Mouse (Mus musculus): ENCODE data around the gene Ndufs5. TPM values are rescaled to one million over a fixed set of nuclear protein-coding genes. Genes with fewer than 3 reads are reported as not detected.
A peak's percentile ranks its signal among the peaks of the same experiment; 100 is the strongest.

Gene Ndufs5
- total RNA-seq, 2 experiments from 2014 or later = 134 to 138 TPM

DNA sequence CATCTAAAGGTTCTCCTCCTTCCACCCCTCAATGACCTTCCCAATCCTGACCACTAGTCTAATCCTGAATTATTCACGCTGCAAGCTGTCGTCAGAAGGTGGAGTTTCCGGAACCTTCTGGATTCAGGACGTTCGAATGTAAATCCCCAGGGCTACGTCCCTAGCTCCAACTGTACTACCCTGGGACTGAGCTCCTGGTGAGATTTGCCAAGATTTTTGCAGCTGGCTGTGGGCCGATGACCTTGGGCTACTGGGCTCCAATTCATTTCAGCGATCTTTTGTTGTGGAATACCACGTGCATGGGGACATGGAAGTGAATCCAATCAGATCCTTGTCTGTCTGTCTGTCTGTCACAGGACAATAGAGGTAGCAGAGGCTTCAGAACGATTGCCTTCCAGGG lies 27.7 kb downstream of the Ndufs5 start:
- DNase-seq = no peak
- intact Hi-C loops (cut with DNase I) = no loop called here

DNA sequence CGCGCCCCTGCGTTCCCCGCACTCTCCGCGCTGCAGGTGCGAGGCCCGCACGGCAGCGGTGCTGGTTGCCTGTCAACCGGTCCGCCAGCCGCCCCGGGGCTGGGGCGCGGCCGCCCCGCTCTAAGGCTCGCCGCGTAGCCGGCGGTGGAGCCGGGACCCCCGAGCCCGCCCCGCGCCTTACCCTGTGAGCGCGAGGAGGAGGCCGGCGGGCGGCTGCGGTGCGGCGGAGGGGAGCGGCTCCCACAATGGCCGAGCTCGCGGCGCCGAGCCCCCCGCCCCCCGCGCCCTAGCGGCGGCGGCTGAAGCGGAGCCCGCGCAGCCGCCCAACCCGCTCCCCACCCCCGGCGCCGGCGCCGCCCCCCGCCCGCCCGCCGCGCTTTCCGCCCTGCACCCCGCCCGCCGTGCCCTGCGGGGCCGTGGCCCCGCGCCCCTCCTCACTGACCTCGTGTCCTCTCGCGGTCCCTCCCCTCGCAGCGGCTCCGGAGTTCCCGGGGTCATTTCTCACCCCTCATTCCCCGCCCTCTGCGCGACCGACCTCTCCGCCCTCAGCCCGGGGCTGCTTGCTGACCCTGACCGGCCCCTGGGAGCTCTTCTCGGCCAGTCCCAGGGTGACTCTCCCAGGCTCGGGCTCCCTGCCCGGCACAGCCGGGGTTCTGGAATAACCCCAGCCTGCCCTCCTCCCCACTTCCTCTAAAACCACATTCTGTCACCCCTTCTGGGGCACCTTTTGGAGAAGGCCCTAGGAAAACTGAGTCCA lies 30.8 kb downstream of the Ndufs5 start:
- peak; percentile 45 for DNase-seq
- intact Hi-C loops (cut with DNase I) = no loop called here

DNA sequence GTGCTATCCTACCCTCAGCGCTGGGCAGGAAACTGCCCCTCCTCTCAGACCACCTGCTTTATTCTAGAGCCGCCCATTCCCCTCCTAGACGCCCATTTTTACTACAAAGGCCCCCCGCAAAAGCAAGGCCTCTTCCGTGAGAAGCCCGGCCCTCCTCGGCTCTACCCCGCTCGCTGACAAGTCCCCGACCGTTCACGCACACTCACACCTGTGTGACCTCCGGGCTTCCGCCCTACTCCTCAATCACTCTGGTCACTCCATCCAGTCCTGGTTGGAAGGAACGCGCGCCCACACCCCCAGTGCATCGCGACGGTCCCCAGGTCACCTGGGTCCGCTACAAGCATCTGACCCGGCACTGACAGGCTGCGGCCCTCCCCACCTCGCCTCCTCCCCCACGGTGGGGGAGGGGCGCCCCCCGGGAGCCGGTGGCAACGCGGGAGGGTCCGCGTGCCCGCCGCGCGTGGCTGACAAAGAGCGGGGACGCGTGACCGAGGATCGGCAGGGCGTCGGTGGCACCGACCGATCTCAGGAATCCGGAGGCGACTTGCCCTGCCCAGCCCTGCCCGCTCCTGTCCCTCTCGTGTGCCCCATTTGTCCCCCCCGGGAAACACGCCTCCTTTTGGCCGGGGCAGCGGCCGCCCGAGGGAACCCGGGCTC lies 31.5 kb downstream of the Ndufs5 start:
- peak; percentile 32 for DNase-seq
- intact Hi-C loops (cut with DNase I) = no loop called here

DNA sequence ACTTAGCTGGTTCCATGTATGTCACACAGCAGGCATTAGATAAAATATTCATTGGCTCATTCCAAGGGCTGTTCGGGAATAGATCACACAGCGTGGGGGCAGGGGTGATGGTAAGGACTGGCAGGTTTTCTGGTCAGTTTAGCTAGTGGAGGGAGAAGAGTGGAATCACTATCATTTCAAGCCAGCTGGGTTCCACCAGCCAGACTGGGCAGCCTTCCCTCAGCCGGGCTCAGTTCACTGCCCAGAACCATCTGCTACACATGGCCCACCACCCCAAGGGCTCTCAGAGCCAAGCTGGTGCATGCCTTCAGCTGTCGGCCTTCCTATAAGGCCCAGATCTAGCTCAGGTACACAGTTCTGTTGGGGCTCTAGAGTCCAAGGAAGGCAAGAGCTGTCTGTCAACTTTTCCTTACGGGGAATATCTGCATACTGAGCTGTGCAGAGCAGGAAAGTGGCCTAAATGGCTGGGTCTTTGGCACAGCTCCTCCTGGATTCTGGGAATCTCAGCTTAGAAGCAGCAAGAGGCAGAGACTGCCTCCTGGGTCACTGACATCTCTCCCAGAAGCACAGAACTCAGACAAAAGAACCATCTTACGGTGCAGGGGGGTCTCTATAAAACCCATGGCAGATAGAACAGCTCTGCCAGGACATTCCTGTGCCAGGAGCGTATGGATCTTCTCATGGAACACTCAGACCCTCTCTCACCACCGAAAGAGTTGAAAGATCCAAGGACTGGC lies 32.3 kb downstream of the Ndufs5 start:
- DNase-seq = peak; percentile 88
- intact Hi-C loops (cut with DNase I) = no loop called here

DNA sequence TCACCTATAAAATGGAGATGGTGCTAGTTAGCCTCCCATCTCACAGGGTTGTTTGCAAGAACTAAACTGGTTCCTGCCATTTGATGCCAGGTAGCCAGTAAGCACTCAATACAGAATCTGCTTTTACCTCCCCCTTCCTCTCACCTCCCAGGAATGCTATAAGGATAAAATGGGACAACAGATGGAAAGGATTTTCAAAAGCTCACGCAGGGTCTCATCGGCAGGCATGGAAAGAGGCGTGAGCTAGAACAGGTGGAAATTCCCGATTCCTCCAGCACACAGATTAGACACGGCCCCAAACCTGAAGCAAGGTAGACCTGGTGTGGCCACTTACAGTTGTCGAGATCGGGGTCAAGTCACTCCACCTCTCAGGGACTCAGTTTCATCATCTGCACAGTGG lies 33.0 kb downstream of the Ndufs5 start:
- intact Hi-C loops (cut with DNase I) = no loop called here
- DNase-seq = no peak

DNA sequence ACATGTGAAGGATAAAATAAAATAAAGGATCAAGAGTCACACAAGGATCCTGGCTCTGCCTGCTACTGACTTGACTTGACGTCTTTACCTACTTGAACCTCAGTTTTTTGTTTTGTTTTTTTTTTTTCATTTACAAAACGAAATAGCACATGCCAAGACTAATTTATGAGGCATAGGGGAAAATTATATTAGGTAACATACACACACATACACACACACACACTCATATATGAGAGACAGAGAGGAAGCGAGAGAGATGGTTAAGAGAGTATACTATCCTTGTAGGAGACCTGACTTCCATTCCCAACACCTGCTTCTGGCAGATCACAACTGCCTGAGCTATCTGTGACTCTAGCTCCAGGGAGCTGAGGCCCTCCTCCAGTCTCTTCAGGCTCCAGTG lies 33.7 kb downstream of the Ndufs5 start, which contains the start of gene Macf1:
Gene Macf1 (minus strand): TSS at position 101 of the 400 bp plus-strand sequence.
- intact Hi-C loops (cut with DNase I) = no loop called here
- no peak for DNase-seq

DNA sequence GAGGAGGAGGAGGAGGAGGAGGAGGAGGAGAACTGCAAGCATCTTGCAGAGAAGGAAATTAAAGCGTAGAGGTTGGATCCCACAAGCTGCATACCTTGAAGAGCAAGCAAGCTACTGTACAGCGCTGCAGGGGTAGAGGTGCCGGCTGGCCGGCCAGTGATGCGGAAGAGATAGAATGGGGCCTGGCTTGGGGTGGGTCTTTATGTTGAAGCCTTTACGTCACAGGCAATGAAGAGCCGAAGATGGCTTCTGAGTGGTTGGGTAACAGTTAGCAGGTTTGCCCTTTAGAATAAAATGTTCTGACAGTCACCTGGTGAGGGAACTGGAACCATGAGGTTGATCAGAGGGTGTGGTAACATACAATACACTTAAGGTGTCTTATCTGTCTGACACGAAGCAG lies 35.7 kb downstream of the Ndufs5 start:
- DNase-seq = no peak
- intact Hi-C loops (cut with DNase I) = no loop called here

DNA sequence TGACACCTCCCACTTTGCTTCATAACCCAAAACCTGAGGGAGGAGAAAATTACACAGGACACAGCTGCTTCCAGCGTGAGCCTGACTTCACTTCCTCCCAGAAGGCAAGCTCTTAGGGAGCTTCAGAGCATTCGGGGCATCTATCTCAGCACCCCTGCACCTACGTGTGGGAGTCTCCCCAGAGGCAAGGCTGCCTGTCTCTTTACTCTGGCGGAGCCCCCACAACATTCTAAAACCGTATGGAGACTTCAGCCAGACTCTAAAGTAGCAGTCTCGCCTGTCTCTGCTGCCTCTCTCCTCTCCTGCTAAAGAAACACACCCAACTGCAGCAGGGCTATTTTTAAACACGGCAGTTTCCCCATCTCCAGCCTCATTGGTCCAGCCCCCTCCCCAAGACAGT lies 37.0 kb downstream of the Ndufs5 start:
- DNase-seq = no peak
- intact Hi-C loops (cut with DNase I) = no loop called here

DNA sequence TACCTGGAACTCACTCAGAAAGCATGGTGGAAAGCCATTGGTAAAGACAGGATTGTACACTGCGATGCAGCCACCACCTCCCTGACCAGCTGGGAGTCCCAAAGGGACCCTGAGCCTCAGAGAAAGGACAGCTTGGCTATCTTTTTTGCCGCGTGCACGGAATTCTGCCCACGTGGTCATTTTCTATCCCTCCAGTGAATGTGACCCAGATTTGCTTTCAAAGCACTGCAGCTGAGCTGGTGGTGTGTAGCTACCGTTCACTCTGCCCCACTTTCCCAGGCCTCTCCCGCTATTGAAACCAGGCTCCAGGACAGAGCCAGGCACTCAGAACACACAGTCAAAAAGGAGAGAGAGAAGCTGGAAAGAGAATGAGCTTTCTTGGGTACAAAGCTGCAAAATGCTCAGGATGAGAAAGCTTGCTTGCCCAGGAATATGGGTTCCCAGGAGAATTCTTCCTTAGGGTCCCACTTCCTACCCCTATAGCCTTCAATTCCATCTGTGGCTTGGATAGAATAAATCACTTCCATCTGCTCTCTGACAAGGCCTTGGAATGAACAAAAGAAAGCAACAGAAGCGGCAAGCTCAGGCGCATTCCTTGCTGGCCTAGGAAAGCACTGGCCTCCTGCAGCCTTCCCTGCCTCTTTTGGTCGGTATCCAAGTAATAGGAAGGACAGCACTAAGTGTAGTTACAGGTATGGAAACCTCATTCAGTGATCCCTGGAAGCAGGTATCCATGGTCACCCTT lies 40.8 kb downstream of the Ndufs5 start:
- peak; percentile 33 for DNase-seq
- intact Hi-C loops (cut with DNase I) = no loop called here

DNA sequence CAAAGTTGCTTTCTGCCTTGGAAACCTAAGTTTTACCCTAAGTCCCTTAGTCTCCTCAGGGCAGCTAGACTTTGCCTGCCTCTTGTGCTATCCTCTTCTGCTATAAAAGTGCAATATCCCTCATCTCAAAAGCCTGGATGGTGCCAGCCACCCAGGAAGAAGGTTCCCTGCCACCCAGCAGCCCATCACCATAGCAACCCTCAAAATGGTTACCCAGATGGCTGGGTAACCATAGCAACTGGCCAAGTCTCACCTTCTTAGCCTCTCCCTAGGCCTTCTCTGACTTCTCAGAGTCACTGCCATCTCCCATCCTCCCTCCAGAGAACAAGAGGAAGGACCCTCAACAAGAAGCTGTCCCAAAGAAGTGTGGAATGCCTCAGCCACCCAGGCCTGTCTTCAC lies 47.4 kb downstream of the Ndufs5 start:
- peak; percentile 43 for DNase-seq
- intact Hi-C loops (cut with DNase I) = no loop called here

DNA sequence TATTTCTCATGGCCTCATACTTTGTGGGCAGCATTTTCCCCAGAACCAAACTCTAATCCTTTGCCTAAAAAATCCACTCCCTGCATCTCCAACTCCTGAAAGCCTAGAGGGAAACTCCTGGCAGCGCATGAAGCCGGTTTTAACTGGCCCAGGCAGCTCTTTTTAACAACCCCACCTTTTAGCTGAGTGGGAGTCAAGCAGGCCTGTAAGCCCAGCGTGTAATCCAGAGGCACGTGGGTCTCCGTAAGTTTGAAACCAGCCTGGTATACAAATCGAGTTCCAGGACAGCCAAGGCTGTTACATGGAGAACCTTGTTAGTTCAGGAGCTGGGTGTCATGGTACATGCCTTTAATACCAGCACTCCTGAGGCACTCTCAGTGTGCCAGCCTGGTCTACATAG lies 48.3 kb downstream of the Ndufs5 start:
- intact Hi-C loops (cut with DNase I) = loop anchor here (5.0 kb wide), 2 partner anchors 82 to 132 kb away; no protein-coding TSS in a partner anchor
- no peak for DNase-seq

DNA sequence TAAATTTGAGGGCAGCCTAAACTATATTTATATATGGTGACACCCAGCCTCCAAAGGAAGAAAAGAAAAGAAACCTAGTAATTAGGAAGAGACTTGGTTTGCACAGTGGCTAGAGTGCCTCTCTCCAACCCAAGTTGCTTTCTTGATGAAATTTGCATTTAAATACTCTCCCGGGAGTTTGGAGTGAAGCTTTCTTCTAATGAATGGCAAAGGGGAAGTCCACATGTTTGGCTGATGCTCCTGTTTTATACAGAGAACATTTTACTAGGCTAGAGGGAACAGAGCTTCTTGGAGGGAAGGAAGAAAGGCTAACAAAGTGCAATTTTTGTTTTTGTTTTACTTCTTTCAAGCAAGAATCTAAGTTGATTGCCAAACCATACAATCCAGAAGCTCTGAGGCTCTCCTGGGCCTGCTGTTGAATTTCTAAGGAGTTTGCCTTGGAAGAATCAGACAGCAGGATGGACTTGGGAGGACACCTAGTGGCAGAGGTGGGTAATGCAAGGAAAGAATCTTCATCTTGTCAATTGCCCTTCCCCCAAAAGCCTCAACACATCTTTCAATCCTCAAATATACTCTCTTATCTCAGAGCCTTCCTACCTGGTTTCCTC lies 50.6 kb downstream of the Ndufs5 start:
- intact Hi-C loops (cut with DNase I) = loop anchor here (5.0 kb wide), 2 partner anchors 80 to 130 kb away; no protein-coding TSS in a partner anchor
- DNase-seq = peak; percentile 79

DNA sequence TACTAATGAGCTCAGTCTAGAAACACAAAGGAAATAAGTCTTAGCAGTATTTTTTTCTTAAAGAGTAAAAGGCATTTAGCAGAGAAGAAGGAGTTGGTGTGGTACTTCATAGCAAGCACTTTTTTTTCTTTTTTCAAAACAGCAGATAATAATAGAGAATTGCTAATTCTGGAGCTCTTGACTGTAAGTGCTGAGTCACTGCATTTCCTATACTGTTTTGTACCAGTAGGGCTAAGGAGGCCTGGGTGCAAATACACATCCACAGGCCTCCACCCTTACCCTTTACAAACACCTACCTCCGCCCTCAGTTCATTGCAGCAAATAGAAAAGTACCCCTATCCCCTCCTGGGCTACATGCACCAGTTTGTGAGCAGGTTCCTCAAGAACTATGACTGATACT lies 51.5 kb downstream of the Ndufs5 start:
- intact Hi-C loops (cut with DNase I) = loop anchor here (5.0 kb wide), 2 partner anchors 79 to 129 kb away; no protein-coding TSS in a partner anchor
- DNase-seq = no peak

DNA sequence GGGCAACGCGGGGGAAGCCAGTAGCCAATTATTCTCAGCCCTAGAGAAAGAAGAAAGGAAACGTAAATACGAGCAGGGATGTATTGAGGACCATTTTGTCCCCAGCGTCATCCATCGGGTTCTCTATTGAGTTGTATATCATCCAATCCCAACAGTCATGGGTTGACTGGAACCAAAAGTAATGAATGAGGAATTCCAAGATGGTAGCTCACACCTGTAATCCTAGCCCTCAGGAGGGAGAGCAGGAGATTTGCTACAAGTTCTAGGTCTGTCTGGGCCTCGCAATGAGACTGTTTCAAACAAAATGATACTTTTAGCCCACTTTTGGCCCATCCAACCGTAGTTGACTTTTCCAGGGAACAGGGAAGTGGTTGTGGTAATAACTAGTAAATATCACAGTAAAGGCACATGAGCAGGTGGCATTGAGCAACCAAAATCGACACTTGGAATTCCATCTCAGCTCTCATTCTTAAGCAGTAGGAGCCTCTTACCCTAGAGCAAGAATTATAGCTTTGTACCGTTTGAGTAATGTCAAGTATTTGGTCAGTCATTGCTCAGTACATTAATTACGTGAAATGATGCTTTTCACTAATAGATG lies 52.2 kb downstream of the Ndufs5 start:
- DNase-seq = no peak
- intact Hi-C loops (cut with DNase I) = loop anchor here (5.0 kb wide), 2 partner anchors 78 to 128 kb away; no protein-coding TSS in a partner anchor

DNA sequence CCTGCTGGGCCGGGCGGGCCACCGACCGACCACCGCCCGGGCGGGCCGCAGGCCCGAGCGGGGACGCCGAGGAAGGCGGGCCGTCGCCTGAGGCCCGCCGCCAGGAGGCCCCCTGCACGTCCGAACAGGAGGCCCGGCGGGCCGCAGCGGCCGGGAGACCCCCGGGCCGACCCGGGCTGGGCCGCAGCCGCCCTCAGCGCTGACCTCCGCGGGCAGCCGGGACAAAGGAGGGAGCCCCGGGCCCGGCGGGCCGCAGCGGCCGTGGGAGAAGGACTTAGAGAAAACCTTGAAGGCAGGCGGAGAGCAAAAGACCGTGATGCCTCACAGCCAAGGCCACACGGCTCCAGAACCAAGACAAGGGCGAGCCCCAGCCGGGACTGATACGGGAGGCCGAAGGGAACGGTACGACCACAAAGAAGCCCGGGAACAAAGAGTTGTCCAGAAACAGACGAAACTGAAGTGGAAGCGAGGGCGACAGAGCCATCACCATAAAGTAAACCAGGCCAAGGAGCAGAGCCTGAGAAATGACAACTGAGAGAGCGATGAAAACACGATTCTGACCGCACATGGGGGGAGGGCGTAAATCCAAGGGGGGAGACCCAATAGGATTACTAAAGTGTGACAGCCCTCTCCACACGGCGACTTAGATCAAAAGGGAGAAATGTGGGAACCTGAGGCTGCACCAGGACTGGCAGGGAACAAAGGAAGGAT lies 52.9 kb downstream of the Ndufs5 start:
- intact Hi-C loops (cut with DNase I) = loop anchor here (5.0 kb wide), 3 partner anchors 78 to 138 kb away; no protein-coding TSS in a partner anchor
- peak; percentile 45 for DNase-seq

DNA sequence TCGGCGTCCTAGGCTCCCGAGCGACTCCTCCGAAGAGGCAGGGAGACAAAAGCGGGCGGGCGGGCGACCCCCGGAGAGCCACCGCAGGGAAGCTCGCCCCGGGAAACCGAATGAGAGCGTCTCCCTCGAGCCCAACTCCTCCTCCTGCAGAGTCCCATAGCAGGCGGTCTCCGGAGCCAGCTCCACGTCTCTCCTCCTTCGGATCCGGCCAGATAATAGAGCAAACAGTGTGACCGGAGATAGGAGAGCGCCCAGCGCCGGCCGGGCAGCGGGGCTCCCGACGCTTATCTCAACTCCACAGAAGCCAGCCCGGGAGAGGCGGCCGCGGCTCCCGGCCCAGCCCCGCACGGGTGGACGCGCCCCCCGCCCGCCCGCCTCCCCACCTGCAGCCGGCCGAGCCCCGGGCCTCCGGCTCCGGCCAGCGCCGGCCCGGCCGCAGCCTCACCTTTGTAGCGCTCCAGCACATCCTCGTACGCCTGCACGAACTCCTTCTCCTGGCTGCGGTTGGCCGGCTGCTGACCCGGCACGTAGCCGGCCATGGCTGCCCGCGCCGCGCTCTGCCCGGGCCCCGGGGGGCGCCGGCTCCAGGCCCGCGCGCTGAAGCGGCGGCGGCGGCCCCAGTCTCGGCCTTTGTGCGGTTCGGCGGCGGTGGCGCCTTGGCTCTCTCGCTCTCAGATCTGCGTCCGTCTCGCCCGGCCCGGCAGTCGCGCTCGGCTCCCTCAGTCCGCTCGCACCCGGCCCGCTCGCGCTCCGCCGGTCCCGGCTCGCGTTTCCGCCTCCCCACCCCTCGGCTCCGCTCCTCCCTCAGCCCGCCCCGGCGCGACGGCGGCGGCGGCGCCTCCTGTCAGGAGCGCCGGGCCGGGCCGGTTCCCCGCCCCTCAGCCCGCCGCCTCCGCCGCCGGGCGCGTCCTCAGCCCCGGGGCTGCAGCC lies 53.7 kb downstream of the Ndufs5 start:
- intact Hi-C loops (cut with DNase I) = loop anchor here (5.0 kb wide), 1 partner anchor 137 kb away; no protein-coding TSS in a partner anchor
- DNase-seq = peak; percentile 64

DNA sequence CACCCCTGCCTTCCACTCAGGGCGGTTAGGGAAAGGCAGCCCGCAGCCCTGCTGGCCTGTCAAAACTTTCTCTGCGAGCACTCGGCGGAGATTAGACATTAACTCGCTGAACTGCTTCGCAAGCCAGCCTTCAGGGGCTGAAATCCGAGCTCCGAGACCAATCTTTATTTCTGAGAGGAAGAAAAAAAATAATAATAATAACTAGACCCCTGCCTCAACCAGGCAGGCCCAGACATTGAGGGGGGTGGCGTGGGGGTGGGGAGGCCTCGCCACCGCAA lies 54.4 kb downstream of the Ndufs5 start:
- intact Hi-C loops (cut with DNase I) = loop anchor here (5.0 kb wide), 1 partner anchor 136 kb away; no protein-coding TSS in a partner anchor

More for the DNA sequence above, 54.4 kb downstream of the Ndufs5 start:
- DNase-seq = no peak
